Mouse (Mus musculus): ENCODE data around the gene Tor1aip2.

The Tor1aip2 gene

GRCm38 (mm10) chr1:156040731-156041401, 5.7 kb downstream of the Tor1aip2 start:
- DNase-seq (ENCODE audit: low read depth, low spot score) = peak; percentile 98

GRCm38 (mm10) chr1:156041451-156042241, 6.4 kb downstream of the Tor1aip2 start:
- peak; percentile 66 for DNase-seq (ENCODE audit: low read depth, low spot score)

- no peak for DNase-seq (ENCODE audit: low read depth, low spot score)
Observed at GRCm38 (mm10) chr1:156042481-156042880, 7.3 kb downstream of the Tor1aip2 start.

GRCm38 (mm10) chr1:156043027-156043426, 7.8 kb downstream of the Tor1aip2 start:
- DNase-seq (ENCODE audit: low read depth, low spot score) = peak; percentile 85

- no peak for DNase-seq (ENCODE audit: low read depth, low spot score)
Observed at GRCm38 (mm10) chr1:156044211-156044611, 9.0 kb downstream of the Tor1aip2 start.

- DNase-seq (ENCODE audit: low read depth, low spot score) = no peak
Observed at GRCm38 (mm10) chr1:156046688-156047087, 11.5 kb downstream of the Tor1aip2 start.

GRCm38 (mm10) chr1:156058207-156058606, 23.0 kb downstream of the Tor1aip2 start:
- DNase-seq (ENCODE audit: low read depth, low spot score) = no peak

GRCm38 (mm10) chr1:156062193-156062592, 27.0 kb downstream of the Tor1aip2 start:
- DNase-seq (ENCODE audit: low read depth, low spot score) = no peak

GRCm38 (mm10) chr1:156066133-156066532, 30.9 kb downstream of the Tor1aip2 start:
- no peak for DNase-seq (ENCODE audit: low read depth, low spot score)

GRCm38 (mm10) chr1:156070106-156070505, 34.9 kb downstream of the Tor1aip2 start:
- no peak for DNase-seq (ENCODE audit: low read depth, low spot score)

GRCm38 (mm10) chr1:156073169-156073821, 38.1 kb downstream of the Tor1aip2 start:
- peak; percentile 46 for DNase-seq (ENCODE audit: low read depth, low spot score)

- no peak for DNase-seq (ENCODE audit: low read depth, low spot score)
Observed at GRCm38 (mm10) chr1:156074575-156074974, 39.4 kb downstream of the Tor1aip2 start.

GRCm38 (mm10) chr1:156076474-156076873, 41.3 kb downstream of the Tor1aip2 start:
- DNase-seq (ENCODE audit: low read depth, low spot score) = peak; percentile 88

- DNase-seq (ENCODE audit: low read depth, low spot score) = no peak
Observed at GRCm38 (mm10) chr1:156077655-156078054, 42.5 kb downstream of the Tor1aip2 start.

GRCm38 (mm10) chr1:156084603-156085002, 49.4 kb downstream of the Tor1aip2 start:
- DNase-seq (ENCODE audit: low read depth, low spot score) = no peak

- peak; percentile 67 for DNase-seq (ENCODE audit: low read depth, low spot score)
Observed at GRCm38 (mm10) chr1:156085770-156086169, 50.6 kb downstream of the Tor1aip2 start.

- no peak for DNase-seq (ENCODE audit: low read depth, low spot score)
Observed at GRCm38 (mm10) chr1:156087586-156087985, 52.4 kb downstream of the Tor1aip2 start.

- peak; percentile 83 for DNase-seq (ENCODE audit: low read depth, low spot score)
Observed at GRCm38 (mm10) chr1:156089561-156089960, 54.4 kb downstream of the Tor1aip2 start.

GRCm38 (mm10) chr1:156090042-156090441, 54.8 kb downstream of the Tor1aip2 start:
- DNase-seq (ENCODE audit: low read depth, low spot score) = no peak

- DNase-seq (ENCODE audit: low read depth, low spot score) = no peak
Observed at GRCm38 (mm10) chr1:156091811-156092210, 56.6 kb downstream of the Tor1aip2 start.

- DNase-seq (ENCODE audit: low read depth, low spot score) = no peak
Observed at GRCm38 (mm10) chr1:156103763-156104162, 68.6 kb downstream of the Tor1aip2 start.

GRCm38 (mm10) chr1:156105381-156105780, 70.2 kb downstream of the Tor1aip2 start:
- DNase-seq (ENCODE audit: low read depth, low spot score) = no peak

Data from ZHBTc4 (cell line).